Mouse (Mus musculus) liver, adult 2 months (tissue): Measurements from ENCODE around the gene Ifit3.
"Not testable (repeated sequence)": the region's sequence is repeated elsewhere in the genome, so short reads cannot be mapped to it uniquely, and the experiment has no call there.

Experiments
- CTCF ChIP-seq: fragments of 200-500 bp; IDR thresholded peaks from 2 replicates; pipeline ENCODE4 v1.5.1; 2011; ENCODE audit warnings: low read depth, low read length, control low read depth
- POLR2A ChIP-seq: fragments of 200-500 bp; IDR thresholded peaks from 2 replicates; pipeline ENCODE4 v1.6.1; 2011; ENCODE audit warnings: low read length, control low read depth; ENCODE audit not compliant: insufficient read depth; ENCODE audit errors: extremely low read depth

DNA sequence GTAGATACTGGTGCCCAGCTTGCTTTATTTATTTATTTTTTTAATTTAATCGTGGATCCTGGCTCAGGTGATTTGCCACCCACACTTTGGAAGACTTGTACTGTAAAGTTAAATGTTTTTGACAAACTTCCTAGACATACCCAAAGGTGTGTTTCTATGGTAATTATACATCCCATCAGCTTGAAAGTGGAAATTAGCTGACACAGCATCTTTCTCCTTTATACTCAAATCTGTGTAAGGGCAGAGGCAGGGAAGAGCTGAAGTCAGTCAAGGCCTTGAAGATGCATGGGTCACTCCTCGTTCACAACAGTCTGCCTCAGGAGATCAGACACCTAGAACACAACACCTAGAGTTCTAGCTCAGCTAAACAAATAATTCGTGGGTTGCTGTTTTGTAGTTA, 26.8 kb downstream of the Ifit3 start:
- not testable (repeated sequence) for TF ChIP-seq CTCF, POLR2A
